Mouse (Mus musculus): ENCODE data around the gene Dgka. TPM values are rescaled to one million over a fixed set of nuclear protein-coding genes. Genes with fewer than 3 reads are reported as not detected.

Gene Dgka
- polyA plus RNA-seq (2011; ENCODE audit: insufficient read length, low read depth, missing spikeins): 14.6 and 19.0 TPM in 2 replicates

- H3K4me1 ChIP-seq (ENCODE audit: control insufficient read depth, insufficient read depth, low read length): peaks cover 3% of the 10 kb centered on the region; the same call in 1 of the 2 replicates
- H3K4me3 ChIP-seq (ENCODE audit: insufficient read depth, low read length): peak within 1 kb of the TSS; percentile 70
- TF ChIP-seq POLR2A (IDR thresholded peaks at IDR 0.05; ENCODE audit: low read depth, low read length) (peak; percentile 42; the same call in 1 of the 2 replicates), CTCF (IDR thresholded peaks at IDR 0.05; ENCODE audit: borderline replicate concordance, insufficient read depth, low read length) (no peak)
- peak within 1 kb of the TSS; percentile 16 for H3K27ac ChIP-seq (ENCODE audit: insufficient read depth, low read length)
Observed at GRCm38 (mm10) chr10:128744680-128745601, at the start of gene Dgka. TSS of gene Dgka (minus strand) at chr10:128744855.

- TF ChIP-seq POLR2A (IDR thresholded peaks at IDR 0.05; ENCODE audit: low read depth, low read length): no peak
- TF ChIP-seq CTCF (IDR thresholded peaks at IDR 0.05; ENCODE audit: borderline replicate concordance, insufficient read depth, low read length): no peak
- H3K27ac ChIP-seq (ENCODE audit: insufficient read depth, low read length): no peak overlapping the region
- no peak overlapping the region for H3K4me3 ChIP-seq (ENCODE audit: insufficient read depth, low read length)
- 0 out of 2 replicates have a peak, but pooled peaks cover 2% of the 10 kb centered on the region for H3K4me1 ChIP-seq (ENCODE audit: control insufficient read depth, insufficient read depth, low read length)
Observed at GRCm38 (mm10) chr10:128794391-128794790, 49.7 kb upstream of the Dgka start.

GRCm38 (mm10) chr10:128793258-128793657 lies 48.6 kb upstream of the Dgka start:
- H3K27ac ChIP-seq (ENCODE audit: insufficient read depth, low read length): no peak overlapping the region
- H3K4me1 ChIP-seq (ENCODE audit: control insufficient read depth, insufficient read depth, low read length): 0 out of 2 replicates have a peak, but pooled peaks cover 2% of the 10 kb centered on the region
- H3K4me3 ChIP-seq (ENCODE audit: insufficient read depth, low read length): no peak overlapping the region
- no peak for TF ChIP-seq CTCF (IDR thresholded peaks at IDR 0.05; ENCODE audit: borderline replicate concordance, insufficient read depth, low read length)
- TF ChIP-seq POLR2A (IDR thresholded peaks at IDR 0.05; ENCODE audit: low read depth, low read length): no peak

- TF ChIP-seq POLR2A (IDR thresholded peaks at IDR 0.05; ENCODE audit: low read depth, low read length) (no peak), CTCF (IDR thresholded peaks at IDR 0.05; ENCODE audit: borderline replicate concordance, insufficient read depth, low read length) (no peak)
- Histone ChIP-seq H3K4me3 (ENCODE audit: insufficient read depth, low read length) (no peak overlapping the region), H3K27ac (ENCODE audit: insufficient read depth, low read length) (no peak overlapping the region), H3K4me1 (ENCODE audit: control insufficient read depth, insufficient read depth, low read length) (0 out of 2 replicates have a peak, but pooled peaks cover 2% of the 10 kb centered on the region)
Observed at GRCm38 (mm10) chr10:128792041-128792440, 47.4 kb upstream of the Dgka start.

GRCm38 (mm10) chr10:128790398-128791124 lies 45.9 kb upstream of the Dgka start, which contains the start of gene Mmp19:
TSS of gene Mmp19 (plus strand) at chr10:128790910.
- Histone ChIP-seq H3K4me1 (ENCODE audit: control insufficient read depth, insufficient read depth, low read length) (0 out of 2 replicates have a peak, but pooled peaks cover 4% of the 10 kb centered on the region), H3K4me3 (ENCODE audit: insufficient read depth, low read length) (peak within 1 kb of the TSS; percentile 27; the same call in 1 of the 2 replicates), H3K27ac (ENCODE audit: insufficient read depth, low read length) (peak within 1 kb of the TSS; percentile 49)
- TF ChIP-seq CTCF (IDR thresholded peaks at IDR 0.05; ENCODE audit: borderline replicate concordance, insufficient read depth, low read length) (no peak), POLR2A (IDR thresholded peaks at IDR 0.05; ENCODE audit: low read depth, low read length) (peak; percentile 76)

GRCm38 (mm10) chr10:128780200-128780599 lies 35.5 kb upstream of the Dgka start:
- peak overlapping the region; percentile 69 for H3K27ac ChIP-seq (ENCODE audit: insufficient read depth, low read length)
- H3K4me1 ChIP-seq (ENCODE audit: control insufficient read depth, insufficient read depth, low read length): peaks cover 20% of the 10 kb centered on the region
- H3K4me3 ChIP-seq (ENCODE audit: insufficient read depth, low read length): no peak overlapping the region
- TF ChIP-seq POLR2A (IDR thresholded peaks at IDR 0.05; ENCODE audit: low read depth, low read length) (no peak), CTCF (IDR thresholded peaks at IDR 0.05; ENCODE audit: borderline replicate concordance, insufficient read depth, low read length) (no peak)

GRCm38 (mm10) chr10:128779011-128779795 lies 34.5 kb upstream of the Dgka start:
- TF ChIP-seq CTCF (IDR thresholded peaks at IDR 0.05; ENCODE audit: borderline replicate concordance, insufficient read depth, low read length): no peak
- TF ChIP-seq POLR2A (IDR thresholded peaks at IDR 0.05; ENCODE audit: low read depth, low read length): peak; percentile 50
- Histone ChIP-seq H3K27ac (ENCODE audit: insufficient read depth, low read length) (peak overlapping the region; percentile 99), H3K4me1 (ENCODE audit: control insufficient read depth, insufficient read depth, low read length) (peaks cover 20% of the 10 kb centered on the region), H3K4me3 (ENCODE audit: insufficient read depth, low read length) (no peak overlapping the region)

- H3K27ac ChIP-seq (ENCODE audit: insufficient read depth, low read length): peak overlapping the region; percentile 99
- peaks cover 20% of the 10 kb centered on the region for H3K4me1 ChIP-seq (ENCODE audit: control insufficient read depth, insufficient read depth, low read length)
- no peak for TF ChIP-seq POLR2A (IDR thresholded peaks at IDR 0.05; ENCODE audit: low read depth, low read length)
- TF ChIP-seq CTCF (IDR thresholded peaks at IDR 0.05; ENCODE audit: borderline replicate concordance, insufficient read depth, low read length): no peak
- no peak overlapping the region for H3K4me3 ChIP-seq (ENCODE audit: insufficient read depth, low read length)
Observed at GRCm38 (mm10) chr10:128778441-128778840, 33.8 kb upstream of the Dgka start.

GRCm38 (mm10) chr10:128773685-128774084 lies 29.0 kb upstream of the Dgka start:
- H3K4me1 ChIP-seq (ENCODE audit: control insufficient read depth, insufficient read depth, low read length): peaks cover 5% of the 10 kb centered on the region
- no peak for TF ChIP-seq CTCF (IDR thresholded peaks at IDR 0.05; ENCODE audit: borderline replicate concordance, insufficient read depth, low read length)
- no peak for TF ChIP-seq POLR2A (IDR thresholded peaks at IDR 0.05; ENCODE audit: low read depth, low read length)
- H3K27ac ChIP-seq (ENCODE audit: insufficient read depth, low read length): no peak overlapping the region
- H3K4me3 ChIP-seq (ENCODE audit: insufficient read depth, low read length): no peak overlapping the region
